Mouse (Mus musculus) bone marrow macrophage, adult 2 months (primary cell): Measurements from ENCODE around the gene Hmbs. TPM values are rescaled to one million over a fixed set of nuclear protein-coding genes. Genes with fewer than 3 reads are reported as not detected.
"Not testable (repeated sequence)": the region's sequence is repeated elsewhere in the genome, so short reads cannot be mapped to it uniquely, and the experiment has no call there.

Experiments
- H3K27ac ChIP-seq: 2 replicates; pipeline ENCODE4 v1.5.1; 2012; ENCODE audit warnings: low read depth, low read length; ENCODE audit not compliant: insufficient read depth
- H3K4me1 ChIP-seq: 2 replicates; pipeline ENCODE4 v1.6.1; 2012; ENCODE audit warnings: low read length; ENCODE audit not compliant: control insufficient read depth, insufficient read depth
- H3K4me3 ChIP-seq: 2 replicates; pipeline ENCODE4 v1.5.1; 2012; ENCODE audit warnings: mild to moderate bottlenecking, low read length, moderate library complexity; ENCODE audit not compliant: insufficient read depth
- CTCF ChIP-seq: IDR thresholded peaks from 2 replicates; pipeline ENCODE4 v1.5.1; 2012; ENCODE audit warnings: low read depth, mild to moderate bottlenecking, low read length, moderate library complexity
- POLR2A ChIP-seq: IDR thresholded peaks from 2 replicates; pipeline ENCODE4 v1.6.1; 2012; ENCODE audit warnings: mild to moderate bottlenecking, low read depth, low read length, borderline replicate concordance
- polyA plus RNA-seq: library from polyadenylated mRNA; stranded (reverse); fragments of >200 nt; gene quantifications from 2 replicates; pipeline ENCODE4 v1.2.4, GENCODE M21; 2012; ENCODE audit not compliant: missing spikeins, insufficient read depth, insufficient read length

The Hmbs gene
- polyA plus RNA-seq, 1 experiment = 22.4 TPM

DNA sequence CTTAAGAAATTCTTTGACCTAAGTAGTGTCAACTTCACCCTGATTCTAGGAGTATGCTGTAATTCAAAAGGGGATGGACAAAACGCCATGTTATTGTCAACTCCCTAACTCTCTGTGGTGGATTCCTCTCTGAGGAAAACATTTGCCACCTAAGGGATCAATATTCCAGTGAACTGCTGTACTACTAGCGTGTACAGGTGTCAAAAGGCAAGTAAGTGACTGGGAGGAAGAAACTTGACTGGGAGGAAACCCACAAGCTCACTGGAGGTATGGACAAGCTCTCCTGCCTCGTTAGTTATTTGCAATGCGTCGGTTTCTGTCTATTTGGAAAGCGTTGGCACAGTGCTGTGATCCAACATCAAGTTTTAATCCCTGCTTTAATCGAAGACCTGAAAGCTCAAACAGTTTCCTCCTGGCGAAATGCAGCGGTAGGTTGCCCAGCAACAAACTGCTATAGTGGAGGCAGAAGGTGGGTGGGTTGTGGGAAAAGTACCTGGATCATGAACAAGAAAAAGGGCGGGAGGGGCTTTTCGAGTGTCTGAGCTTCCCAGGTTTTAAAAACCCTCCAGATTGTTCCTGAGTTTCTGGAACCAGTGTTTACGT is 18.2 kb downstream of the Hmbs start, which contains the start of gene Dpagt1:
TSS of gene Dpagt1 (plus strand) at position 252 of the 603 bp plus-strand sequence.
- Histone ChIP-seq H3K4me3 (peak within 1 kb of the TSS; percentile 68), H3K27ac (peak within 1 kb of the TSS; percentile 76), H3K4me1 (peaks cover 13% of the 10 kb centered on the region)
- no peak for TF ChIP-seq CTCF
- TF ChIP-seq POLR2A = no peak

DNA sequence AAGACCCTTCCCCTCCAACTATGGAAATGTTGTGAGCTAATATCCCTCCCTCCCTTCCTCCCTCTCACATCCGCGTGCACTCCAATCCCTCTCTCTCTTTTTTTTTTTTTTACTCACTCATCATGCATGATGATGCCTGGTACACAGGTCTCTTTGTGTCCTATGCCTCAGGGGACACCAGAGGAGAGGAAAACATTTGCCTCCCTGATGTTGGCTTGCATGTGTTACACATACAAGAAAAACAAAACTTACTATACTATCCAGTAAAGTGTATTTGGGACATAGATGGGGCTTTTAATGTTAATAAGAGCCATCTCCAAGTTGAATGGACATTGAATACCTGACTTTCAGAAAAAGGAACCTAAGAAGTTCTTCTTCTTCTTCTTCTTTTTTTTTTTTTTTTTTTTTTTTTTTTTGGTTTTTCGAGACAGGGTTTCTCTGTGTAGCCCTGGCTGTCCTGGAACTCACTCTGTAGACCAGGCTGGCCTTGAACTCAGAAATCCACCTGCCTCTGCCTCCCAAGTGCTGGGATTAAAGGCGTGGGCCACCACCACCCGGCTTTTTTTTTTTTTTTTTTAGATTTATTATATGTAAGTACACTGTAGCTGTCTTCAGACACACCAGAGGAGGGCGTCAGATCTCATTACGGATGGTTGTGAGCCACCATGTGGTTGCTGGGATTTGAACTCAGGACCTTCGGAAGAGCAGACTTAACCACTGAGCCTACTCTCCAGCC is 18.8 kb downstream of the Hmbs start:
- H3K4me1 ChIP-seq = peaks cover 17% of the 10 kb centered on the region
- not testable (repeated sequence) for H3K4me3 ChIP-seq

DNA sequence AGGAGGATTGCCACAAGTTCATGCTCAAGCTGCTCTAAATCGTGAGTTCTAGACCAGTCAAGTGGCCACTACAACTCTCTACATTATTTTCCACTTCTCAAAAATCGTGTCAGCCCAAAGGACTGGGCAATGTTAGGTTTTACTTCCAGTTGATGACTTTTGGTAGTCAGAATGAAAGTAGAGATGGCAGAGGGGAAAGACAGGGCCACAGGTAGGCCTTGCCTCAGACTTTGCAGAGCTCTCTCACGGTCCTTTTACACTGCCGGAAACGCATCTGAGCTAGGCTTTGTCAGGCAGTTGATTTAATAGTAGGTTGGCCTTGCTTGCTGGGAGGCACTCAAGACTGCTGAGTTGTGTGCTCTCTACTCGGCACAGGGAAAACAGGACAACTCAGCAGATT is 19.9 kb downstream of the Hmbs start:
- Histone ChIP-seq H3K27ac (no peak overlapping the region), H3K4me3 (no peak overlapping the region), H3K4me1 (peaks cover 17% of the 10 kb centered on the region)
- TF ChIP-seq CTCF = no peak
- no peak for TF ChIP-seq POLR2A

More for the DNA sequence above, 18.8 kb downstream of the Hmbs start:
- not testable (repeated sequence) for H3K27ac ChIP-seq

DNA sequence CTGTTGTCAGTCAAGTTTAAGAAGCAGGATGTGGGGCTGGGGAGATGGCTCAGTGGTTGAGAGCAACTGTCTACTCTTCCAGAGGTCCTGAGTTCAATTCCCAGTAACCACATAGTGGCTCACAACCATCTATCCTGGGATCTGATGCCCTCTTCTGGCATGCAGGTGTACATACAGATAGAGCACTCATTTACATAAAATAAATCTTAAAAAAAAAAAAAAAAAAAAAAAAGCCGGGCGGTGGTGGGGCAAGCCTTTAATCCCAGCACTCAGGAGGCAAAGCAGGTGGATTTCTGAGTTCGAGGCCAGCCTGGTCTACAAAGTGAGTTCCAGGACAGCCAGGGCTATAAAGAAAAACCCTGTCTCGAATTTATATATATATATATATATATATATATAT is 20.4 kb downstream of the Hmbs start:
- H3K27ac ChIP-seq, H3K4me3 ChIP-seq: not testable (repeated sequence)
- H3K4me1 ChIP-seq = peaks cover 17% of the 10 kb centered on the region

DNA sequence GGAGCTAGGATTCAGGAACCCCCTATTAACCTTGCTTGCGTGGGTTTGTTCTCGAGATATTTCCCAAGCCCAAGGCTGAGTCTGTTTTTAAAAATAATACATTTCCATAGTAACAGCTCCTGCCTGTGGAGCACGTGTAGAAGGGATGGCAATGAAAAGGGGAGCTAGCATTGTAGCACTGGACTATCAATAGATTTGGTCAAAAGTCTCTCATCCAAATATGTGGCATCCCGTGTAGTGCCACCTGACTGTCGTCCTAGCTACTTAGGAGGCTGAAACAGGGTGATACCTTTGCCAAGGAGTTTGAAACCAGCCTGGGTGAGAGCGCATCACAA is 23.3 kb downstream of the Hmbs start:
- Histone ChIP-seq H3K4me1 (peaks cover 33% of the 10 kb centered on the region), H3K4me3 (peak overlapping the region; percentile 50), H3K27ac (0 out of 2 replicates have a peak overlapping the region, but pooled peaks have one; percentile 26)
- TF ChIP-seq CTCF = no peak
- no peak for TF ChIP-seq POLR2A

DNA sequence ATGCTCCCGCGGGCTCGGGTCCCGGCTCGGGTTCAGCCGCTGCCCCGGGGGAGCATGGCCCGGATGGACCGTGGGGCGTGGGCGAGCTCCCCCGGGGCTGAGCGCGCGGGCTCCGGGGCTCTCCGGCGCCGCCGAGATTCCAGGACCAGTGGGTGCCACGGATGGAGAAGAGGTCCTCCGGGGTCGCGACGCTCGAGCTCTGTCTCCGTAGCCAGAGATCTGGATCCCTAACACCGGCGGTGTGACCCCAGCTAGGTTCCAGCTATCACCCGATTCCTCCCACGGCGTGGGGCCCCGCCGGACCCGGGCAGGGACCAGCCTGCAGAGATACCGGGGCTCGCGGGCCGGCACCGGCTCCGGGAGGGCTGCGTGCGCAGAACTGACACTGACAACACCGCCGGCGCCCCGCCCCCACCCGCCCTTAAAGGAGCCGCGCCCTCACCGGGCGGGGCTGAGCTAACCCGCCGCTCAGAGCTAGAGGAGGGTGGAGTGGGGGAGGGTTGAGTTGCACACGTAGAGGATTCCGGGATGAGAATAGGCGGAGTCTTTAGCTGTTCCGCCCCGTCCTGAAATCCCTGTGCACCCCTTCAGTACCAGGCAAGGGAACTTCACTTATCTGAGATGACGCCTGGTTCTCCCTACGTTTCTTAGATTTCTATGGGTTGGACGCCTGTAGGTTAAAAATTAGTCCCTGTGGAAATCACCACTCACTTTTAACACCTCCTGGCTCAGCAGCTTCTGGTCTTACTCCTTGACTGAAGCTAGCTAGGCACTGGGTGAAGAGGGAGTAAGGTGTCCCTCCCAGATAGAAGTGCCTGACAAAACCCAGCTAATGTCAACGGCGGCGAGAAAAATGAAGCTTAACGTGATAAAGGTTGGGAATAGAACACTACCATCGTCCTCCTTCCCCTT is 23.9 kb downstream of the Hmbs start, which contains the start of gene C2cd2l:
TSS of gene C2cd2l (minus strand) at position 399 of the 912 bp plus-strand sequence.
- peak within 1 kb of the TSS; percentile 74 for H3K27ac ChIP-seq

DNA sequence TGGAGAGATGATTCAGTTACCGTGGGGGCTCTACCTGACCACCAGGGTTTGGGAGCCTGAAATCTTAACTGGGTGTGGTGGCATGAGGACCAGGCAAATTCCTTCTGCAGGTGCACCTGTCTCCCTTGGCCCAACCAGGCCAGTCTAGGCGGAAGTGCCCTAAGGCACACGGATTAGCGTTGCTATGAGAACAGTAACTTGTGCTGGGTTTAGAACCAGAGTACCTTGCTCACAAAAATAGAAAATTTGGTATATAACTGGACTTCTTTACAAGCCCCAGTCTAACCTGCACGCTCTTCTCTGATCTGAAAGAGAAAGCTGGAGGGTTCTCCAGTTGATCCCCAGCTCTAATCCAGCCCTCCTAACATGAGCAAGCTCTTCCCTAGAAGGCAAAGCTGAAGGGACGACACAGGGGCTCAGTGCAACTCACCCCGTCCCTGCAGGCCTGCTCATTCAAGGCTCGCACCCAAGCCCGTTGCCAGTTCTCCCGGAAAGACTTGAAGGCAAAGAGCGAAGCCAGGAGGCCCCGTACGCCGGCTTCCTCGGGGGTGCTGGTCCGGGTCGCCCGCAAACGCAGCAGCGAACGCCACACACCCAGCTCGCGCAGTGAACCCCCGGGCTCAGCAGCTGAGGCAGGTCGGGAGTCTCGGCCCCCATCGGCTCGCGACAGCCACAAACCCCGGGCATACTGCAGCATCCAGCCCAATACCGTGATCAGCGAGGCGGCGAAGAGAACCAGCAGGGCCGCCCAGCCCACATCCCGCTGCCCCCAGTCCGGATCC is 24.7 kb downstream of the Hmbs start:
- TF ChIP-seq POLR2A = no peak
- no peak for TF ChIP-seq CTCF
- Histone ChIP-seq H3K27ac (peak overlapping the region; percentile 74), H3K4me3 (peak overlapping the region; percentile 94), H3K4me1 (peaks cover 30% of the 10 kb centered on the region)

More for the DNA sequence above, 23.9 kb downstream of the Hmbs start, which contains the start of gene C2cd2l:
- no peak for TF ChIP-seq CTCF
- TF ChIP-seq POLR2A = no peak
- Histone ChIP-seq H3K4me3 (peak within 1 kb of the TSS; percentile 94), H3K4me1 (peaks cover 30% of the 10 kb centered on the region)

DNA sequence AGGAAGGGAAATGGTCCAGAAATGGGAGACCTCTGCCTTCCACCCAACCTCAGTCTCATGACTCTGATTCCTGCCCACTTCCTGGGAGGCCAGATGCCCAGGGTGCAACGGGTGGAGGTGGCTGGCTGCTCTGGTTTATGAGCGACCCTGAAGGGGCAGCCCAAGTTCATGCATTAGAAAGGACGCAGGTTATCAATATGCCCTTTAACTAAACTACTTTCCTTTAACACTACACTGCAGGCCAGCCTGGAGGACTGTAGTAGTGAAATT is 25.3 kb downstream of the Hmbs start:
- peaks cover 30% of the 10 kb centered on the region for H3K4me1 ChIP-seq
- TF ChIP-seq POLR2A (no peak), CTCF (no peak)
- peak overlapping the region; percentile 74 for H3K27ac ChIP-seq
- H3K4me3 ChIP-seq = peak overlapping the region; percentile 94

DNA sequence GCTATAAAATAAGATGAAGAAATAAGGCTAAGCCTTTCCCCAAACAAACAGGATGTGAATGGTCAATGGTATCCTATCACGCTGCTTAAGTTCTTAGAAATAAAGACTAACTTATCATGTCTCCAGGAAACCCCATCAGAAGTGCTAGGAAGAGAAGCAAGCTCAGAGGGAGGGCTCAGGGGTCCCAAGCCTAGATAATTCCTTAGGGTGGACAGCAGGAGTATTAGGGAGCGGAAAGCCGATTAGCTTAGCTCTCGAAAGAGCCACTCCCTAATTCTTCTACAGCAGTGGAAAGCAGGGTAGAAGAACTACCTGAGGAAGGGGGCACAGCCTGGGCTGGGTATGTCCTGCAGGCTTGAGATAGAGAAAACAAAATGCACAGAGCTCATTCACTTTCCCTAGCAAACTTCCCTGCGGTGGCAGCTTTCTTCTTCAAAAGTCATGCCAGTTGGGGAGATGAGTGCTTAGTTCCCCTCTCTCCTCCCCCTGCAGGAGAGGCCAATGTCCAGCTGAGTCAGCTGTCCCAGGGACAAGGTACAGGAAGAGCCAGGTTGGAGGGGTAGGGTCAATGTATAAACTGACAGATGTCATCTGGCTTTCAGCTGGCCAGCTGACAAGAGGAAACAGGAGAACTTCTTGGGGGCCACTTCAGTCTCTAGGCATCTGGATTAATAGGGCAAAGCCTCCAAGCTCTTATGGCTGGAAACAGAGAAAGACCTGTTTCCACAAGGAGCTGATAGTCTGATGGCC is 25.8 kb downstream of the Hmbs start:
- H3K4me3 ChIP-seq = peak overlapping the region; percentile 94
- TF ChIP-seq POLR2A (no peak), CTCF (no peak)
- peak overlapping the region; percentile 74 for H3K27ac ChIP-seq
- peaks cover 30% of the 10 kb centered on the region for H3K4me1 ChIP-seq
